Mouse (Mus musculus): ENCODE measurements at regions not wholly inside any gene's neighbourhood (a gene's known extent, or its start where the extent isn't known, plus 50 kb on each side); places are given as distances from the start of the nearest gene placed in this dataset.

DNA sequence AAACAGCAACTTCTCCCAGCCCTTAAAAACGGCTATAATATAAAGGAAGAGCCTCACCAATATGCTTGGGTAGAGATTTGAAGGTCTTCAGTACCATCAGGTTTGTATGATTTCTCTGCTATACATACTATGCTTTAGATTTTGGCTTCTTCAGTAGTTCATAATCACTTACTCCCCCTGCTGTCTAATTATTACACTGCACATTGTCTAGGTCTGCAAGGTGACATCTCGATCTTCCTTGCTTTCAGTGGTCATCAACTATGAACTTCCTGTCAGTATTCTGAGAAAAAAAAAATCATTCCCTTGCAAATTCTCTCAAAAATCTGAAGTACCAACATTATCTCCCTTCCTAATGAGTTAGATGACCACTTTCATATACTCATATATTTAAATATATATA lies 225.4 kb upstream of the Galnt5 start:
- peak; percentile 15 for DNase-seq (ENCODE audit: low read depth, low spot score)

DNA sequence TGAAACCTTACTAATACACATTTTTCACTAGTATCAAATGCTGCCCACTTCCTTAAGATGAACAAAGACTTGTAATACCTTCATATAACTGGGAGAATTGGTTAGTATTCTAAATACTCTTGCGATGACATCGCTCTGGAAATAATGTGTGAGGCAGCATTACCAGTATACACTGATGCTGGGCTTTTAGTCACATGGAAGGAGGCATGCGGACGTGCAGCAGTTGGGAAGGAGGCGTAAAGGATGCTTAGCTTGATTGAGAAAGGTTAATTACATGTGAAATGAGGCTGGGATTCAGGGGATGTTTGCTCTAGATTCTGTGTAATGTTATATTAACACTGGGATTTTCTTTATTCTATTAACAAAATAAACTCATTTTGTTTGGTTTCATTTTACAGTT lies 221.5 kb upstream of the Galnt5 start:
- DNase-seq (ENCODE audit: low read depth, low spot score), result no peak

DNA sequence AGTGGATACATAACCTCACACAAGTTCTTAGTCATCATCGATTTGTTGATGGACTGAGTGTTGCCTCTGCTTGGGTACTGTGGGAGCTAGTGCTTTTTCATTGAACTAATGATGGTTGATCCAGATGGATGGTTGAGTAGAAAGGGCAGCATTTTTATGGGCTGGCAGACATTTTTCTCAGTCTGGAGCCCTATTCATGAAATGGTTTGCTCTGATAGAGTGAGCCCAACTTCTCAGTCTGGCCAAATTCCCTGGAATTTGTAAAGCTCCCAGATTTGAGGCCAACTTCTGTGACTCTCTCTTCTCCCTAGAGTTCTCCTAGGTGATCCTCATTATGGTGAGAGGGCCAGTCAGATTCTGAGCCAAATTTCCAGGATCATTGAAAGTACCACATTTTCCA lies 216.8 kb upstream of the Galnt5 start:
- no peak for DNase-seq (ENCODE audit: low read depth, low spot score)

DNA sequence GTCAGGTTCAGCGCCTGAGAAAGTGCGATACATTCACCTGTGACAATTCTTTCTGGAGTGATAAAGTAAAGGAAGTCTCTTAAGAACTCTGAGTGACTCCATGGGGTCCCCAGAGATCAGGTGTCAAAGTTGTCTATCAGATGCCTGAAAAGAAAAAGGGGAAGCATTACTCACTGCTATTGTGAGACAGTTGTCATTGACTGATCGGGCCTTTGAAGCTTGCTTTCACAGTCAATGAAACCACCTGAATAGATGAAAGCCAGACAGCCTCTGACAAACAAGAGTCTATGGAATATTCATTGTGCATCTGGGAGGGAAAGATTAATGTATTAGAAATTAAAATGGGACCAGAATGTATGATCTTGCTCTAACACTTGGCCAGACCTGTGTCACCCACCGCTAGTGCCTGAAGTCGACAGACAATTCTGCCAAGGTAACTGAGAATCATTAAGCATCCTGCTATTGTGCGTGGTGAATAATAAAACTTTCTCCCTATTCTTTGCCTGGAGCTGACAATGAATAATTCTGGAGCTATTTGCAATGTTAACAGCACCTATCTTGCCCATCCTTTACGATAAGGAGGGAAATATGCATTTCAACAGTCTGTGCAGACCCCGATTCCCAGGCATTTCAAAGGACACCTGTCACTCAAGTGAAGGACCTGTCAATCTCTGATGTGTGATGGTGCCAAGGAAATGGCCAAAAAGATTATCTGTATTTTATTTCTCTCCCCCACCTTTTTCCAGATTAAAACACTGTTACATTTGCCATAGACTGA lies 204.0 kb upstream of the Galnt5 start:
- no peak for DNase-seq (ENCODE audit: low read depth, low spot score)

DNA sequence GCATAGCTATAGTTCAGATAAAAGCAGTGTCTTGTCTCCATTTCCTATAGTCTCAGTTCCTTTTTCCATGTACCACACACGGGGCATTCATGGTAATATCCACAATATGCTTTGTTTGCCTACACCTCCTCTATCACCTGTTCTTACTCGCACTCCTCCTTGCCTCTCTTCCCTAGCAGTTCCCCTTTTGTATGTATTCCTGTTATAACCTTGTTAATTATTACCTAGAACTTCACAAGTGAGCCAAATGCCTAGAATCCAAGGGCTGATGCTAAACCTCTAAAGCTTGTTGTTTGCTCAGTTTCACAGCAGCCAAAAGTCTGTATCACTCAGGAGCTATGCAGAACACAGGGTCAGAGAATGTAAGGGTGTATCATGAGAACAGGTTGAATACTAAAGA lies 198.4 kb upstream of the Galnt5 start:
- no peak for DNase-seq (ENCODE audit: low read depth, low spot score)

DNA sequence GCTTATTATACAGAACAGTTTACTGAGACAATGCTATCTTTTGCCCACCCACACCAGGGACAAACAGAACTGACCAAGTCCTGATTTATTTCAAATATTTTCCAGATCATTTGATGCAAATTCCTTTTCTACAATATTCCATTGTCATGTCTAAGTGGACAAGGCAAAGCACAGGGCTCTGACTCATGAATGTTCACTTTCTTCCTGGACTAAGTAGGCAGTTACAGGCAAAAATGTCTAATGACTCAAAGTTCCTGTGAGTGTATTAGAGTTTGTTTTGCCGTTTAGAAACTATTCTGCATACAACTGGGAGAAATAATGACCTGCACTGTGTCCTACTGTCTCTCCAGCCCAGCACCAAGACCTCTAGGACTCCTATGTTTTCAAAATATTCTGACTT lies 189.8 kb upstream of the Galnt5 start:
- DNase-seq (ENCODE audit: low read depth, low spot score), result no peak

DNA sequence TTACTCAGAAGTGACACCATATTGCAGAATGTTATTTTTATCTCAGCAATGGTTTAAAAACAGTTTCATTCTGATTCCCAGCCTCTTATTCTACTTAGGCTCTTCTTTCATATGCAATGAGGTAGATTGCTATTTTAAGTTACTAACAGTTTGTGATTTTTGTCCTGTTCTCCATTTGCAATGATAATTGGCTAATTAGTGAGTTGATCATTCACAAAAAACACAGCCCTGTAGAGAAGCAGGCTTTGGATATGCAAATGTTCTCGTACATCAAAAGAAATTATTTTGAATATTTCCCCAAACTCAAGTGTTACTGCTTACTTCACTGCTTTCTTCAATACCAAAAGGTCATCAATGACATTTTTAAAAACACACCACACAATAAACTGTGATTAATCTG lies 184.7 kb upstream of the Galnt5 start:
- peak; percentile 4 for DNase-seq (ENCODE audit: low read depth, low spot score)

DNA sequence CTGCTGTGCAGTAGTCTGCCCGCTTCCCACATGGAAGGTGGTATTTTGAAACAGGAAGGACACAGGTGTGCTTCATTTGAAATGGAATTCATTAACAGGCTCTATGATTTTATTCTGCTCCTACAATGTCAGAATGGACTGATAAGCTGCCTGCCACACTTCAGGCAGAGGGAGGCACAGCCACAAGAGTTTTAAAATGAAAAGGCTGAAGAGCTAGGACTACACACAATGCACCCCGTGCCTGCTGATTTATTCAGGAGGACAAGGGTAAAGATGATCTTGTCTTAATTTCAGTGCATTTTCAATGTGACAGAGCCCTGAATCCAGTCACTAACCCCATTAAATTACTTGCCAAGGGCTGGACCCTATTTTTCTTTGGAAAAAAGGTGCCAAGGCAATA lies 177.3 kb upstream of the Galnt5 start:
- no peak for DNase-seq (ENCODE audit: low read depth, low spot score)

DNA sequence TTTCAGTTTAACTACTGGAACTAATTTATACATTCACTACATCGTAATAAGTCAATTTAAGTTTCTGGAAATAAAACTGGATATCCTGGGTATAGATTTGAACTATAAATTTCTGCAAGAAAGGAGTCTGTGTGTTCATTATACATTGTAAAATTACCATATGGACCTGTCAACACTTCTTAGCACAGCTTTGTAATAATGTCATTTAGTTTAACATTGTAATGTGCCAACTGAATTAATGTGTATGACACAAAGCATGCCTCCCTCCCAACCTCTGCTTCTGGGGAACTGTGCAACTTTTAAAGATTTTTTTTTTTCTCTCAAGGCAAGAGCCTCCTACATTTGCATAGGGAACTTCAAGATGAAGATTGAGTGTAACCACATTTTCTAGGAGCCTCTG lies 176.8 kb upstream of the Galnt5 start:
- peak; percentile 8 for DNase-seq (ENCODE audit: low read depth, low spot score)

DNA sequence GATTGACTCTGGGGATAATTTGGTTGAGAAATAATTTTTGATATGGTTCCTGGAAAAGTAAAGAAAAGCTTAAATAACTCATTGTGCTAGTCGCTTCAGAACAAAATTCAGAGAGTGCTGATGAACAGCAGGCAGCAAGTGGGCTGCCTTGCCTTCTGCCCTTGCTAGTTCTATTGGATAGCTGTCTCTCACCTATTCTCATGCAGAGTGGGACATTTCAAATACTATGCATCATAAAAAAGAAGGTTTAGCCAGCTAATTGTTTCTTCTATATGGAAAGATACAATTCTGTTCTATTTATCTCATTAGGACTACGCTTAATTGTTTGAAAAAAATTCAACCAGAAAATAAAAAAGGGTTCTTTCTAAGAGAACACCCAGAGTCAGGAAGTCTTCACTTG lies 169.4 kb upstream of the Galnt5 start:
- DNase-seq (ENCODE audit: low read depth, low spot score), result no peak

DNA sequence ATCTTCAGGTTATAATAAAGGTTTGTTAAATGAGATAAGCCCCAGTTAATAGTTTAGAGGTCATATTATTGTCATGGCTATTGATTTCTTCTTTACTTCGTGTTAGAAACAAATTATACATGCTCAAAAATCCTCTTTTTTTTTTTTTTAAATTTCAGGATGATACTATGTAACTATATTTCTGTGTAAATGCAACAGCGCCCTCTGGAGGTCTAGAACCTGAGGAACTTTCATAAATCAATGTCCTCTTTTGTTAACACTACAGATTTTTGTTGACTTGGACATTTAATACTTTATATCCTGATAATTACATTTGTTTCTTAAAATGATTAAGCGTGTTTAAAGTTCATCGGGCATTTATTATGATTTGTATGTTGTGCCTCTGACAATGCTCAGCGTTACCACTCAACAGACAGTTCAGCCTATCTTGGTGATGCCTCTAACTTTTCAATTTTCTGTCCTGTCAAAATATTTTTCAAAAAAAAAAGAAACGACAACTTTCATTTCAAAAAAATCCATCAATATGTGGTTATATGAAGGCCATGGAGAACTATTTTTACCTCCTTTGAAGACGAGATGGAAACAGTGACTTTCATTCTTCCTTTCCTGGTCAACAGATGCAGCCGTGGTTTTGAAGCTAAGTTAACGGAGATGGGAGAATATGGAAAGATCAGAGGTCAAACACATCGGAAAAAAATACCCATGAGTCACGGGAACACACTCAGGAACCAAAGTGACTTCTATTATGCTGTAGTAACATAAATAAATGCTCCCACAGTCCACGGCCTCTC lies 164.9 kb upstream of the Galnt5 start:
- peak; percentile 79 for DNase-seq (ENCODE audit: low read depth, low spot score)

DNA sequence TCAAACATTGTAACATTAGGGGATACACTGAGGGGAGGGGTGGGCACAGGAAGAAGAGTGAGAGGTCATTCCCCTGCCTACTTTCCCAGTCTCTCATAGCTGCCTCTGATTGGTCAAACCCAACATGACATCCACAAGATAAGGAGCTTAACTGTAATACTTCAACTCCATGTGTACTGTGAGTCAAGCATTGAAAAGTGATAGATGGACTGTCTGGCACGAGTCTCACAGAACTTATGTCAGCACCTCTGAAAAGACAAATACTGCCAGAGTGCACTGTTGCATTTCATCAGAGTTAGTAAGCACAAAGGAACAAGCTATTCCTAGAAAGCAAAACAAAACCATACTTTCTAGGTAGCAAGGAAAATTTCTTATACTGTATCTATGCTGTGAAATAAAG lies 152.5 kb upstream of the Galnt5 start:
- no peak for DNase-seq (ENCODE audit: low read depth, low spot score)

DNA sequence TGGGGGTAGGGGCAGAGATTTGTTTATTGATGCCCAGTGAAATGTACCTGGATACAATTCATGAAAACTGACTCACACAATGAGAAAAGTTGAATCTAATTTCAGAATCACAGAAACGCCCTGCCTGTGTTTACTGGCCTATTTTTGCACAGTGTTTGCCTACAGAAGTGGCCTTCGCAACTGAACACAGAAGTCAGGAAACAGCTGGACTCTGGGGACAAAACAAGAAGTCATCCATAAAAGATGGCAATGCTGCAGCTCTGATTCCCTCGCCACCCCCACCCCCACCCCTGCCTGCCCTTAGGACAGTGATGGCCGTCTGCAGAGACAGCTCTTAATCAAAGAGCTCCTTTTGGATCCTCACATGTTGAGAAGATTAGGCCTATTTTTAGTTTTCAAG lies 150.0 kb upstream of the Galnt5 start:
- no peak for DNase-seq (ENCODE audit: low read depth, low spot score)

DNA sequence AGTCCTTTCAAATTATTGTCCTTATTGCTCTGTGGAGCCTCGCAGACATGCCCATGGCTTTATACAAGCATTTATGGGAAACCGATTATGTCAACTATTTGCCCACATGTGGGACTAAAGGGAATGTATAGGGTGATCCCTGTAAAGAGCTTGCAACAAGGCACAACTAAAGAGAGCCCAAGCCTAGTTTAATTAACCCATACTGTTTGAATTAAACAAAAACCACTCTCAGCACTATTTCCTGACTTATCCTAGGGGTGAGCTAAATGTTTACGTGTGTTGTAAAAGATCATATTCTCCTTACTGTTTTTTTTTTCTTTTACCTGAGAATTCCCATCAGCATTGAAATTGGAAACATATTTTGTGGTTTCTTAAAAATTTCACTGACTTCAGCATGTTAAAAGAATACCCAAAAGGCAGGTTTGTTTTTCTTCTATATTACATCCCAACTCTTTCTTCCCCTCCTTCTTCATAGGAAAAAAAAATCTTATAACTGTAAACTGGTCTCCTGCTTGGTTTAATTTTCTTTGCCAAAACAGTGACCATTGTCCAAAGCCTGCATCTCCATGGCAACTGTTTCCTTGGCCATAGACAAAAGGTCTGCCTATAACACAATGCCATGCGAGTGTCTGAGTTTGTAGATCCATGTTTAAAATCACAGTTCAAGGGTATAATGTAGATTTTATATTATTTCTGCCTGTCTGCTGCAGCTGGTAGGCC lies 148.2 kb upstream of the Galnt5 start:
- no peak for DNase-seq (ENCODE audit: low read depth, low spot score)

DNA sequence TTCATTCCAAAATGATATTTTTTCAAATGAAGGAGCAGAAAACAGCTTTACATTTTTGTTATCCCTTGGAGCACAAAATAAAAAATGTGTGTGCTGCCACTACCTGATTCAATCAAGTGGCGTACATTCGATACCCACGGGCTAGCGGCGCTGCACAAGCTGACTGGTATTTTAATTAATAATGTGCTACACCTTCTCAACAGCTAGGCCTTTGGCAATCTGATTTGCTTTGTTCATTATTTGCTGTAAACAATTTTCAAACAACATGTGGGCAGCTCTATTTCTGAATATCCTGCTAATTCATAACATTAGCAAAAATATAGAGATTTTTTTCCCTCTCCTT lies 147.7 kb upstream of the Galnt5 start:
- DNase-seq (ENCODE audit: low read depth, low spot score), result no peak

DNA sequence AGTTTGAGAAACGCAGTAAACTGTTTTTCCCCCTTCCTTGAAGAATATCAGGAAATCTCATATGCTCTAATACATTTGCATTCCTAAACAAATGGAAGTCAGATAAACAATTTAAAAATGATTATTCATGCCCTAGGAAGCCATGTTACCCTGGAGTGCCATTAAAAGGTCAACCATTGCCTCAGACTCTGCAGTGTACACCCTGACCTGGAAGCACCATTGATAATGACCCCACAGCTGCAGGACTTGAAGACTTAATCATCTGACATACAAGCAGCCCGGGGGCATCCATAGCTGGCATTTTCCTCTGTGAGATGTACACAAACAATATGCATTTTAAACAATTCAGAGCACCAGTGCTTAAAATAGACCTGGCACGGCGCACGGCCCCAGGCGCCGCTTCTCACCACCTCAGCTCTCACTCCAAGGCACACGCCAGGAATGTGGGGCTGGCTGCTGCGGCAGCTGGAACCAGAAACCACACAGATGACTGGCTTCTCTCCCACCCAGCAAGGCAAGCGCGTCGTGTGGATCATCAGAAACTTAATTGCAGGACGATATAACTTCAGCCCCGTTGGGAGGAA lies 141.1 kb upstream of the Galnt5 start:
- peak; percentile 35 for DNase-seq (ENCODE audit: low read depth, low spot score)

DNA sequence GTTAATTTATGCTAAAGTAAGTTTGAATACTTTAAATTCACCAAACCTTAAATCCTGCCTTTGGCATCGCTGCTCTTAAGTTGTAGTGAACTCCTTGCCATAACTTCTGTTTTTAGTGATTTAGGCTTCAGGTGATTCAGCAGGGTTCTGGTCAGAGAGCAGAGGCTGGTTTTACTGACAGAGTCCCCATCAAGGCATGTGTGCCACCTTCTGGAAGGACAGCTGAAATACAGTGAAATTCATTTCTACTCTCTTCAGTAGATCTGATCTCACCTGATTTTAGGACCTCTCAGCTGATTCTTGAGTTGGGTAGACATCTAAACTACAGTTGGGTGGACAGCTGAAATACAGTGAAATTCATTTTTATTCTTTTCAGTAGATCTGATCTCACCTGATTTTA lies 132.4 kb upstream of the Galnt5 start:
- DNase-seq (ENCODE audit: low read depth, low spot score), result peak; percentile 24

DNA sequence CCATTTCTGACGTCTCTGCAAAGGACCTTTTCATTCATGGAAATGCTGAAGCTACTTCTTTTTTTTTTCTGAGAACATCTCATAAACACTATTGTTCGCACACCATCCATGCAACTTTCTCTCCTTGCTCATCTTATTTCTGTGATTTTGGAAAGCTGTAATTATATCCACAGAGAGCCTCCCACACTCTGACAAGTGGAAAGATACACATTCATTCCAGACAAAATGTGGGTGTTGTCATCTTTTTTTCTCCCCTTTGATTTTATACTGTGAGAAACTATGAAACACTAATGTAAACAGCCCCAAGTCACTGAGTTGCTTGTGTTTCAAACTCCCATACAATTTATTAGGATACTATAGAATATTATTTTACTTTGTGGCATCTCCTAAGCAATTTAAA lies 129.6 kb upstream of the Galnt5 start:
- DNase-seq (ENCODE audit: low read depth, low spot score), result peak; percentile 63

DNA sequence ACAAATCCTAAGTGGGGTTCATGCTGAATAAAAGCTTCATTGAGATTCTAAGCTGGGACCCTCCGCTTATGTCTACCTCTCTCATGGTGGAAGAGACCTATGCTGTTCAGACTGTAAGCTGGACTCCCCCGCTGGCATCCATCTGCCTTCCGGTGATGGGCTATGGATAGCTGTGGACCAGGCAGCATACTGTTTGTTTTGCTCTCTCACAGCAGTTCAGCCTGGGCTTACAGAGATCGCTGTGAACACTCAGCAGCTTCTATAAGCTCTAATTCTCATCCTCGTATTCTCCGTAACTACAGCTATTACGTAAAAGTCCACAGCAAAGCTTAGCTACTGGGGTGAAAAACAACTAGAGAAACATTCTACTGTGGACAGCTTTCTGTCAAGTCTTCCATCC lies 97.5 kb upstream of the Galnt5 start:
- peak; percentile 79 for DNase-seq (ENCODE audit: low read depth, low spot score)

DNA sequence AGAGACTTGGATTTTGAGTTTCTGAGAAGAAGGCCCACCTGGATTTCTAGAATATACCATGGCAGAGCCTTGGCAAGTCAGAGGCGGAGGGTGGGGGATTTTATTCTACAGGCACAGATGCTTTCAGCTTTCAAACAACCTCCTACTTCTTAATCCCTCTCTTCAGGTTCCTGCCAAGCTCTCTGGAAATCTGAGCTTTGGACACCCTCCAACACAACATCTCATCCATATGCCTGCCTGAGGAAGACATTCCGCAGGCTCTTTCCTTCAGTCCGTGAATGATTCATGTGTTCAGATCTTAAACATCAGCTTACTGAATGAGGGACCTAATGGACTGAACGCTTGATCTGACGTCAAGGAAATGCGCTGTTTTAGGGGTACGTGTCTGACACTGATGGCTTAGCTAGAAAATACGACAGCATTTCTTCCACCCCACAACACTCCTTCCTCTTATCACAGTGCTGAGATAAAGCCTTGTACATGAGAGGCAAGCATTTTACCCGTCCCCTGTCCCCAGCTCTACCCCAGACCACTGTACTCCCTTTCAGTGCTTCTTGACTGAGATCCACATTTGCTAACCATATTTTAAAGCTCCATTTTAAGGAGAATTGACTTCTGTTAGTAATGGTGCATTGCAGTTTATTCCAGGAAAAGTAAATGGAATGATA lies 97.0 kb upstream of the Galnt5 start:
- DNase-seq (ENCODE audit: low read depth, low spot score), result peak; percentile 97

DNA sequence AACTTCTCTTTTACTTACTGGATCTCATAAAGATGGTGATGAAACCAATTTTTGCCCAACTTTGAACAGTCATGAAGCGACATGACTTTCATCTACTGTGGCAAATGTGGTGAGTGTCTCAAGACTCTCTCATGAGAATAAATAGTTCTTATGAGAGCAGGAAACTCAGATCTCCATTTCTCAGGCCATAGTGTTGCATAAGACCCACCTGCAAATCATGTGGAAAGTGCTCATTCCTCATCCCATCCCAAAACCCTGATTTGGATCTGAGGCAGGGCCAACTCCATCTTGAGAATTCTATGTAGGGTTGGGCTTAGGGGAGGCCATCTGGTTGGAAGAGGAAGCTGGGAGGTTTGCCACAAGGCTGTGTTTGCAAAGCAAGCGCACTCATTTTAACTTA lies 92.5 kb upstream of the Galnt5 start:
- DNase-seq (ENCODE audit: low read depth, low spot score), result peak; percentile 95

DNA sequence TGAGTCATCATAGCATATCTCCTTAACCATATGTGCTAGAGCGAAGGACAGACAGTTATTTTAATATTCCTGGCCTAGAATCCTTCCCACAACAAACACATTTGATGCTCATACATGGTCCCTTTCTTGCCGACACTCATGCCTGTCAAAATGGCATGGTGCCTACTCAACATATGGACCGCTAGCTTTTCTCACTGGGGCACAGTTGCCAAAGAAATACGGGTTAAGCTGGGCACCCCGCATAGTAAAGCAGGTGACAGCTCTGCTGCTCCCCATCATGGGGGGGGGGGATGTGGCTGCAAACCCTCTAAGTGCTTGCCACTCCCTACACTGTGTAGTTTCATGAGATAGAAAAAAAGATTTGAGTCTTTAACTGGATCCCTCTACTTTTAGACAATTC lies 90.7 kb upstream of the Galnt5 start:
- DNase-seq (ENCODE audit: low read depth, low spot score), result peak; percentile 97

Measured in brain, adult 2 months (tissue).